Mouse (Mus musculus): ENCODE measurements at regions not wholly inside any gene's neighbourhood (a gene's known extent, or its start where the extent isn't known, plus 50 kb on each side); places are given as distances from the start of the nearest gene placed in this dataset.

DNA sequence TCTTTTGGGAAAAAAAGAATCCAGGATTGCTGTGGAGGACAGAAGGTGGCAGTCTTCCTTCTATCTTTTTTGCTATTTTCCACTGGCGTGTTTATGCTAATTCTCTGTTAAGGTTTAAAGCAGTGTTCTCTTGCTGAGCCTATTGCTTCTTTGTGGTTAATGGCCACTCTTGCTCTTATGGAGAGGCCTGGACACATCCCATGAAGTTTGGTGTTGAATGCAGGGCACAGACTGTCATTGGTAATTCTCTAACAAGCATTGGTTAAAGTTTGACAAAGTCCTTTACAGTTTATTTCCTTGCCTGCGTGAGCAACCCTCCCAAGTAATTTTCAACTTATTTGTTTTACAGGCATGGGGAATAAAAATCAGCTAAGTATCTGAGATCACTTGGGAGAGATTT is 165.1 kb upstream of the Pdcd1 start:
- Histone ChIP-seq H3K4me3 (replicated peaks; ENCODE audit: low read length) (no peak overlapping the region), H3K4me2 (replicated peaks; ENCODE audit: low read depth, low read length, severe bottlenecking) (no peak overlapping the region), H3K4me1 (ENCODE audit: control insufficient read depth, insufficient read depth, low read length) (no peaks in the 10 kb centered on the region), H3K36me3 (ENCODE audit: control insufficient read depth, insufficient read depth, low read length) (no peaks in the 10 kb centered on the region), H3K9ac (ENCODE audit: low read depth, low read length, severe bottlenecking) (no peak overlapping the region), H3K27me3 (ENCODE audit: control insufficient read depth, insufficient read depth, low read length) (no peaks in the 10 kb centered on the region), H3K27ac (replicated peaks; ENCODE audit: low read depth, low read length) (no peak overlapping the region), H3K9me3 (ENCODE audit: control insufficient read depth, low read length) (no peaks in the 10 kb centered on the region)
- DNase-seq (ENCODE audit: low spot score) (no peak), ATAC-seq (ENCODE audit: low FRiP score, low read depth) (no peak)
- TF ChIP-seq POLR2A (IDR thresholded peaks at IDR 0.05; ENCODE audit: borderline replicate concordance, extremely low read depth, insufficient read depth, insufficient read length) = no peak
- 67% methylated on average over 2 of the region's 2 CpGs for WGBS

DNA sequence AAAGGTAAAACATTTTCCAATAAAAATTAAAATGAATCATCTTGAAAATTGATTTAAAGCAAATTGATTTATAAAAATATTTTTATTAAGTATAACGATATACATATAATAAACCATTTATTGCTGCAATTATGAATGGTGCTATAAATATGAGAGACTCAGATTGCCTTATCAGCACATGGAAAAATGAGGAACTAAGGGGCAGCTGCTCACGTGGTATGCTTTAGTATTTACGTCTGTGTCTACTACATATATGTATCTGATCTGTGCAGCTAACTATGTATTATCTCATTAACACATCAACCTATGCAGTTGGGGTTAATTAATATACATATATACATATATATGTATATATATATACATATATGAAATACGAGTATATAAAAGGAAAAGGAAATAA is 156.6 kb upstream of the Pdcd1 start:
- no peak overlapping the region for H3K9ac ChIP-seq (ENCODE audit: low read depth, low read length, severe bottlenecking)

DNA sequence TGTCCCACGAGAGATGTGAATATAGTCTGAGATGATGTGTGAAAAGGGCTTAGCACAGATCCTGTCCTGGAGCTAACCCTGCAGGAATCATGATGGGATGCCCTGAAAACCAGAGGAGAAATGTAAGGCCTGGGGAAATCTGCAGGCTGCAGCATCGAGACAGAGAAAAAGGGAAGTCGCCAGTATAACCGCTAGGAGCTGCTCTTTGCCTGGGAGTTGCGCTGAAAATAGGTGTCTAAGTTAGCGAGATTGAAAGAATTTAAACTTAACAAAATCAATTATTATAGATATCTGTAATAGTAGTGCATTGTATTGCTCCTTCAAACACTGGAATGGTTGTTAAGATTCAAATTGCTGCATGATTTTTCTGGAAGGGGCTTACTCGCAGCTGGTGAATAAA is 155.5 kb upstream of the Pdcd1 start:
- no peak for TF ChIP-seq POLR2A (IDR thresholded peaks at IDR 0.05; ENCODE audit: borderline replicate concordance, extremely low read depth, insufficient read depth, insufficient read length)
- Histone ChIP-seq H3K4me3 (replicated peaks; ENCODE audit: low read length) (no peak overlapping the region), H3K27me3 (ENCODE audit: control insufficient read depth, insufficient read depth, low read length) (no peaks in the 10 kb centered on the region), H3K9ac (ENCODE audit: low read depth, low read length, severe bottlenecking) (no peak overlapping the region), H3K36me3 (ENCODE audit: control insufficient read depth, insufficient read depth, low read length) (no peaks in the 10 kb centered on the region), H3K4me1 (ENCODE audit: control insufficient read depth, insufficient read depth, low read length) (no peaks in the 10 kb centered on the region), H3K4me2 (replicated peaks; ENCODE audit: low read depth, low read length, severe bottlenecking) (no peak overlapping the region), H3K27ac (replicated peaks; ENCODE audit: low read depth, low read length) (no peak overlapping the region), H3K9me3 (ENCODE audit: control insufficient read depth, low read length) (no peaks in the 10 kb centered on the region)
- DNase-seq (ENCODE audit: low spot score) = no peak
- ATAC-seq (ENCODE audit: low FRiP score, low read depth) = no peak
- 78% methylated on average over 7 of the region's 7 CpGs for WGBS

More for the DNA sequence above, 156.6 kb upstream of the Pdcd1 start:
- no peak for DNase-seq (ENCODE audit: low spot score)
- ATAC-seq (ENCODE audit: low FRiP score, low read depth) = no peak
- Histone ChIP-seq H3K27me3 (ENCODE audit: control insufficient read depth, insufficient read depth, low read length) (no peaks in the 10 kb centered on the region), H3K4me3 (replicated peaks; ENCODE audit: low read length) (no peak overlapping the region), H3K27ac (replicated peaks; ENCODE audit: low read depth, low read length) (no peak overlapping the region), H3K4me2 (replicated peaks; ENCODE audit: low read depth, low read length, severe bottlenecking) (no peak overlapping the region), H3K4me1 (ENCODE audit: control insufficient read depth, insufficient read depth, low read length) (no peaks in the 10 kb centered on the region), H3K9me3 (ENCODE audit: control insufficient read depth, low read length) (no peaks in the 10 kb centered on the region), H3K36me3 (ENCODE audit: control insufficient read depth, insufficient read depth, low read length) (no peaks in the 10 kb centered on the region)
- TF ChIP-seq POLR2A (IDR thresholded peaks at IDR 0.05; ENCODE audit: borderline replicate concordance, extremely low read depth, insufficient read depth, insufficient read length) = no peak
- 74% methylated on average over 4 of the region's 4 CpGs for WGBS

DNA sequence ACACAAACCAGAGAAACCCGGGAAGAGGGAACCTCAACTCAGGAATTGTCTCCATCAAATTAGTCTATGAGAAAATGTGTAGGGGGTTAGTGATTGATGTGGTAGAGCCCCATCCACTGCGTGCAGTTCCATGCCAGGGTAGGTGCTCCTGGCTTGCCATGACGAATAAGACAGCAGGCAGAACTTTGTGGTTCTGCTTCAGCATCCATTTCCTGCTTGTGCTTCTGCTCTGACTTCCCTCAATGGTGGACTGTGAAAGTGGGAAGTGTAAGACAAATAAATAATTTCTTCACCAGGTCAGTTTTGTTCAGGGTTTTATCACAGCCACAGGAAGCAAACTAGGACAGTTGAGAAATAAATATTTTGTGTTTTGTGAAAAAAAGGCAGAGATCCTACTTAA is 150.9 kb upstream of the Pdcd1 start:
- 85% methylated on average over 3 of the region's 3 CpGs for WGBS

DNA sequence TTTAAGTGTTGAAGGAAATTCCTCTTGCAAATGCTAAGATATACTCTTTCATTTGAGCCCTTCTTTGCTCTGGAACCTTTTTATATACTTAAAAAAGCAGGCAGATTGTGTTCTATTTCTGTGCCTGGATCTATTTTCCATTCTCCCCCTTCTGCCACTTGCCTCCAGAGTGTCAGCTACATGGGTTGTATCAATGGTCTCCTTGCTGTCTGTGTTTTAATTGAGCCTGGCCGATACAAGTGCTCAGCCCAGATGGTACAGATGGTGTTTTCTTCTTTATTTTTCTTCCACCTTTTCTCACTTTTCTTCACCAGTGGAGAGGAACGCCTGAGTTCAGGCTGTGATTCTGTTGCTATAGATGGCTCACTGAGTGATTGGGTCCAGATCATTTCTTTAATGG is 131.5 kb upstream of the Pdcd1 start:
- no peaks in the 10 kb centered on the region for H3K4me1 ChIP-seq (ENCODE audit: control insufficient read depth, insufficient read depth, low read length)
- no peak overlapping the region for H3K4me3 ChIP-seq (replicated peaks; ENCODE audit: low read length)
- ATAC-seq (ENCODE audit: low FRiP score, low read depth) (no peak), DNase-seq (ENCODE audit: low spot score) (no peak)
- H3K27me3 ChIP-seq (ENCODE audit: control insufficient read depth, insufficient read depth, low read length) = no peaks in the 10 kb centered on the region
- no peak overlapping the region for H3K27ac ChIP-seq (replicated peaks; ENCODE audit: low read depth, low read length)
- no peak for TF ChIP-seq POLR2A (IDR thresholded peaks at IDR 0.05; ENCODE audit: borderline replicate concordance, extremely low read depth, insufficient read depth, insufficient read length)
- no peaks in the 10 kb centered on the region for H3K36me3 ChIP-seq (ENCODE audit: control insufficient read depth, insufficient read depth, low read length)
- no peaks in the 10 kb centered on the region; the same call in 1 of the 2 replicates for H3K9me3 ChIP-seq (ENCODE audit: control insufficient read depth, low read length)
- 82% methylated on average over 2 of the region's 2 CpGs for WGBS
- no peak overlapping the region for H3K4me2 ChIP-seq (replicated peaks; ENCODE audit: low read depth, low read length, severe bottlenecking)
- H3K9ac ChIP-seq (ENCODE audit: low read depth, low read length, severe bottlenecking) = no peak overlapping the region

More for the DNA sequence above, 150.9 kb upstream of the Pdcd1 start:
- H3K4me3 ChIP-seq (replicated peaks; ENCODE audit: low read length) = no peak overlapping the region
- no peaks in the 10 kb centered on the region for H3K9me3 ChIP-seq (ENCODE audit: control insufficient read depth, low read length)
- no peak for ATAC-seq (ENCODE audit: low FRiP score, low read depth)
- no peak overlapping the region for H3K27ac ChIP-seq (replicated peaks; ENCODE audit: low read depth, low read length)
- no peaks in the 10 kb centered on the region for H3K4me1 ChIP-seq (ENCODE audit: control insufficient read depth, insufficient read depth, low read length)
- H3K36me3 ChIP-seq (ENCODE audit: control insufficient read depth, insufficient read depth, low read length) = no peaks in the 10 kb centered on the region
- H3K27me3 ChIP-seq (ENCODE audit: control insufficient read depth, insufficient read depth, low read length) = no peaks in the 10 kb centered on the region
- no peak for TF ChIP-seq POLR2A (IDR thresholded peaks at IDR 0.05; ENCODE audit: borderline replicate concordance, extremely low read depth, insufficient read depth, insufficient read length)
- DNase-seq (ENCODE audit: low spot score) = no peak
- H3K4me2 ChIP-seq (replicated peaks; ENCODE audit: low read depth, low read length, severe bottlenecking) = no peak overlapping the region
- no peak overlapping the region for H3K9ac ChIP-seq (ENCODE audit: low read depth, low read length, severe bottlenecking)

DNA sequence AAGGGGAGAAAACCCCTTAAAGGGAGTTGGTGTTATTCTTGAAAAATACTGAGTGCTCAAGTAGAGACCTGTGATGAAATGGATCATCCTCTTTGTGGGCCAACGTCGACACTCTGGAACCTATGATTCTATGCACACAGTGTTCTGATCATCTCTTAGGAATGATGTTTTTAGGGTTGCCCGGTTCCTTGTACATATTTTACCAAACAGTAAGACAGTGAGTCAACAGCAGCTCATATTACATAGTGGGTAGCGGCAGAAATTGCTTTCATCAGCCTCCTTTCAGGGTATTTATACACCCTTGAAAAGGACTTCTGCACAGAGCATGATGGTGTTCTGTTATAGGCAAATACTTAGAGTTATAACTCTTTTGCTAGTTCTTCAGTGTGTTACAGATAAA is 97.6 kb upstream of the Pdcd1 start:
- Histone ChIP-seq H3K4me1 (ENCODE audit: control insufficient read depth, insufficient read depth, low read length) (no peaks in the 10 kb centered on the region), H3K27me3 (ENCODE audit: control insufficient read depth, insufficient read depth, low read length) (no peaks in the 10 kb centered on the region), H3K9ac (ENCODE audit: low read depth, low read length, severe bottlenecking) (no peak overlapping the region), H3K4me2 (replicated peaks; ENCODE audit: low read depth, low read length, severe bottlenecking) (no peak overlapping the region), H3K4me3 (replicated peaks; ENCODE audit: low read length) (no peak overlapping the region), H3K36me3 (ENCODE audit: control insufficient read depth, insufficient read depth, low read length) (no peaks in the 10 kb centered on the region), H3K27ac (replicated peaks; ENCODE audit: low read depth, low read length) (no peak overlapping the region), H3K9me3 (ENCODE audit: control insufficient read depth, low read length) (no peaks in the 10 kb centered on the region)
- no peak for TF ChIP-seq POLR2A (IDR thresholded peaks at IDR 0.05; ENCODE audit: borderline replicate concordance, extremely low read depth, insufficient read depth, insufficient read length)
- DNase-seq (ENCODE audit: low spot score) (no peak), ATAC-seq (ENCODE audit: low FRiP score, low read depth) (no peak)
- WGBS = 83% methylated on average over 4 of the region's 4 CpGs
